Mouse (Mus musculus): ENCODE measurements around the gene 4933424G06Rik.

DNA sequence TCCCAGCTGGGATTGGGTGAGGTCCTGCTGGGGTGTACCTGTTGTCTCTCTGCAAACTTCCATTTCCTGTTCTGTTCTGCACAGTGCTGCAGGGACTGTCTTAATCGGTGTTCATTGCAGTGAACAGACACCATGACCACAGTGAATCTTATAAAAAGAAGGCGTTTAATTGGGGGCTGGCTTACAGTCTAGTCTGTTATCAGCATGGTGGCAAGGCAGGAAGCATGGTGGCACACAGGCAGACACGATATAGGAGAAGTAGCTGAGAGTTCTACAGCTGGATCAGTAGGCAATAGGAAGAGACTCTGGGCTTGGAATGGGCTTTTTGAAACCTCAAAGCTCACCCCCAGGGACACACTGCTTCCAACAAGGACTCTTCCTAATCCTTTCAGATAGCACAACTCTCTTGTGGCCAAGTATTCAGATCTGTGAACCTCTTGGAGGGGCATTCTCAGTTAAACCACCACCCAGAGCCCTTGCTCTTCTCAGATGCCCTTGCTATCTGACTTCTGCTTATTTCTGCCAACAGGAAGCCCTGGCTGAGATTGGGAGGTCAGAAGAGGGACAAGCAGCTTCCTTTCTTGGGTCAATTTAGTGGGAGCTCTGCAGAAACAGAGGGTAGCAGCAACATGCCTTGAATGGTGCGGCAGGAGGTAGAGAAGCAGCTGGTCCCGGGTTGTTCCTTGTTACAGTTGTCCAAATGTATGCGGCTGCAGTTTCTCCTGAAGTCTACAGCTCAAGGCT lies 44.2 kb downstream of the 4933424G06Rik start:
- TF ChIP-seq EP300 (IDR thresholded peaks at IDR 0.05; ENCODE audit: insufficient read depth, low read depth, low read length) (no peak), POLR2A (IDR thresholded peaks at IDR 0.05; ENCODE audit: insufficient read depth, low read length) (no peak), CTCF (IDR thresholded peaks at IDR 0.05; ENCODE audit: low read depth, low read length) (no peak)

Data from ES-Bruce4 (cell line).